Mouse (Mus musculus) layer of hippocampus, adult 11-12 months (tissue): ENCODE measurements around the gene Camkk2.

Source experiments
- DNase-seq: peaks from one replicate; pipeline ENCODE4 v3.0.0; 2022; ENCODE audit warnings: low spot score

The Camkk2 gene

GRCm38 (mm10) chr5:122779277-122779834, at the start of gene Camkk2:
Gene Camkk2, minus strand, starts transcription at chr5:122779409.
- peak; percentile 85 for DNase-seq

- no peak for DNase-seq
Measured at GRCm38 (mm10) chr5:122825099-122825498, 45.9 kb upstream of the Camkk2 start.

- no peak for DNase-seq
Measured at GRCm38 (mm10) chr5:122824450-122824849, 45.2 kb upstream of the Camkk2 start.

- no peak for DNase-seq
Measured at GRCm38 (mm10) chr5:122823976-122824375, 44.8 kb upstream of the Camkk2 start.

GRCm38 (mm10) chr5:122822441-122822840, 43.2 kb upstream of the Camkk2 start:
- no peak for DNase-seq

GRCm38 (mm10) chr5:122821524-122821885, 42.3 kb upstream of the Camkk2 start:
- no peak for DNase-seq

GRCm38 (mm10) chr5:122820777-122821523, 41.7 kb upstream of the Camkk2 start, which contains the start of gene Anapc5:
Gene Anapc5, minus strand, starts transcription at chr5:122821339.
- DNase-seq: peak; percentile 94

- no peak for DNase-seq
Measured at GRCm38 (mm10) chr5:122812699-122813098, 33.5 kb upstream of the Camkk2 start.

GRCm38 (mm10) chr5:122811364-122812079, 32.3 kb upstream of the Camkk2 start:
- peak; percentile 63 for DNase-seq

- no peak for DNase-seq
Measured at GRCm38 (mm10) chr5:122805503-122805902, 26.3 kb upstream of the Camkk2 start.

GRCm38 (mm10) chr5:122802706-122803105, 23.5 kb upstream of the Camkk2 start:
- no peak for DNase-seq

GRCm38 (mm10) chr5:122801684-122802083, 22.5 kb upstream of the Camkk2 start:
- no peak for DNase-seq

GRCm38 (mm10) chr5:122800345-122801010, 21.3 kb upstream of the Camkk2 start:
- DNase-seq: no peak

GRCm38 (mm10) chr5:122799379-122800344, 20.5 kb upstream of the Camkk2 start:
- no peak for DNase-seq

- DNase-seq: peak; percentile 91
Measured at GRCm38 (mm10) chr5:122798557-122799378, 19.6 kb upstream of the Camkk2 start.

GRCm38 (mm10) chr5:122797866-122798265, 18.7 kb upstream of the Camkk2 start:
- DNase-seq: no peak

- DNase-seq: no peak
Measured at GRCm38 (mm10) chr5:122788696-122789095, 9.5 kb upstream of the Camkk2 start.

GRCm38 (mm10) chr5:122786035-122786819, 7.0 kb upstream of the Camkk2 start:
- no peak for DNase-seq

- DNase-seq: no peak
Measured at GRCm38 (mm10) chr5:122783726-122784406, 4.7 kb upstream of the Camkk2 start.
